Mouse (Mus musculus): ENCODE measurements around the gene Aebp1. TPM values are rescaled to one million over a fixed set of nuclear protein-coding genes. Genes with fewer than 3 reads are reported as not detected.

The Aebp1 gene
- polyA plus RNA-seq, 1 experiment from 2014 or later, result 21.9 TPM

DNA sequence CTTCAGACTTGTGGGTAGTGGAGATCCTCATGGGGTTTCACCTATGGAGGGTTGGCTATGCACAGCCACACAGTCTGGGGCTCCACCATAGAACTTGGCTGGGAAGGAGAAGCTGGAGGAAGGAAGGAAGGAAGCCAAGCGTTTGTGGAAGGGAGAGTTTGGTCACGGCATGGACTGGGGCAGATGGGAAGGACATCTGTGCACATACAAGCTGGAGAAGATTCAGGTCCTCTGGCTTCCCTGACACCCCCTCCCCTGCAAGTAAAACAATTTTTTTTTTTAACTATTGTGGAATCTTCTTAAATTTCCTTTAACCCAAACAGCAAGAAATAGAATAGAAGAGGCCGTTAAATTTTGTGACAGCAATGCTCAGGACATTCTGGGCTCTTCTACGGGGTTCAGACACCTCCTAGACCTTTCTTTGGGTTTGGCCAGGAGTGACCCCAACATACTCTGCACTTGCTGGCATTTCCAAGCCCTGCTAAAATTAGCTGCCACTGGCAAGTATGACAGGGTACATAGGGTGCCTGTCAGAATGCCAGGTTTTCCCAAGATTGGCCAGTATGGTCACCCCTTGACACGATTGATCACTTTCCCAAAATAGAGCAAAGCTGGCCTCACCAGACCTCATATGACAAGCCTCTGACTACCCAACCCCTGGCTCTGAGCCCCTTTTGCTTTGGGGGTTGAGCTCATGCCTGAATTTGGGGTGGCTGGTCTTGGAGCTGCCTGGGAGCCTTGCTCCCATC lies 53.9 kb downstream of the Aebp1 start:
- Histone ChIP-seq H3K36me3 (no peaks in the 10 kb centered on the region), H3K4me2 (no peak overlapping the region), H3K27ac (no peak overlapping the region), H3K9me3 (no peaks in the 10 kb centered on the region), H3K4me1 (replicated peaks) (peaks cover 6% of the 10 kb centered on the region; the same call in 1 of the 2 replicates), H3K27me3 (no peaks in the 10 kb centered on the region), H3K9ac (no peak overlapping the region), H3K4me3 (no peak overlapping the region)
- WGBS, result 89% methylated on average over 5 of the region's 5 CpGs
- ATAC-seq (ENCODE audit: low FRiP score), result no peak

DNA sequence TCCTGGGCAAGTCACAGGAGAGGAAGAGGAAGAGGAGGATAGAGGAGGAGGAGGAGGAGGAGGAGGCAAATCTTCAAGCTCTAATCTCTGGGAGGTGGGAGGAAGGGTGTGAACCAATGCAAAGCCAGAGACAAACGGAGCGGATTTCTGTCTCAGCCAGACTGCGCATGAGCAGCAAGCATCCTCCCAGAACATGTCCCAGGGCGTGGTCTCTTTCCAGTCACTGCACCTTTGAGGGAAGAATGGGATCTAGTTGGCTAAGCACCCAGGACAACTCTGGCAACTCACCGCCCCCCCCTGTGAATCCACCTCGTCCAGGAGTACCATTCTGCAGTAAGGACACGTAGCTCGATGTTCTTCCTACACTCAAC lies 54.4 kb downstream of the Aebp1 start:
- no peak overlapping the region for H3K27ac ChIP-seq
- no peaks in the 10 kb centered on the region for H3K9me3 ChIP-seq
- no peaks in the 10 kb centered on the region for H3K36me3 ChIP-seq
- H3K4me1 ChIP-seq (replicated peaks), result peaks cover 6% of the 10 kb centered on the region; the same call in 1 of the 2 replicates
- no peaks in the 10 kb centered on the region for H3K27me3 ChIP-seq
- H3K4me2 ChIP-seq, result no peak overlapping the region
- no peak overlapping the region for H3K4me3 ChIP-seq
- 81% methylated on average over 8 of the region's 8 CpGs for WGBS
- no peak overlapping the region for H3K9ac ChIP-seq
- no peak for ATAC-seq (ENCODE audit: low FRiP score)

DNA sequence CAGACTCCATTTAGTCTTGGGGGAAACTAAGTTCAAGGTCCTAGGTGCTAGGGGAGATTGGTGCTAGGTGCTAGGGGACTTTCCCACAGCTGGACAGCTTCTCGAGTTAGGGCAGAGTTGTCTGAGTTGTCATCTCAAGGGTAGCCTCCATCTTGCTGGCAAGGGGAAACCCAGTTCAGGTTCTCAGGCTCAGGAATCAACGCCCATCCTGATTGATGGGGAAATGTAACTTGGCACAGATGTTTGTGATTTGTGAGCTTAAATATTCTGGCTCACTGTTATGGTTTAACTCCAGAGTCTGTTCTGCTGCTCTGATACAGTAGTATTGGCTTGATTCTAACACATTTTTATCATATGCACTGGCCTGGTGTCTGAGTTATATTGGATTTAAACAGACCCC lies 56.4 kb downstream of the Aebp1 start:
- no peak overlapping the region for H3K27ac ChIP-seq
- no peak overlapping the region for H3K9ac ChIP-seq
- H3K9me3 ChIP-seq, result no peaks in the 10 kb centered on the region
- H3K4me2 ChIP-seq, result no peak overlapping the region
- H3K36me3 ChIP-seq, result no peaks in the 10 kb centered on the region
- peaks cover 6% of the 10 kb centered on the region; the same call in 1 of the 2 replicates for H3K4me1 ChIP-seq (replicated peaks)
- ATAC-seq (ENCODE audit: low FRiP score), result no peak
- WGBS, result 86% methylated on average over 2 of the region's 2 CpGs
- no peak overlapping the region for H3K4me3 ChIP-seq
- no peaks in the 10 kb centered on the region for H3K27me3 ChIP-seq

DNA sequence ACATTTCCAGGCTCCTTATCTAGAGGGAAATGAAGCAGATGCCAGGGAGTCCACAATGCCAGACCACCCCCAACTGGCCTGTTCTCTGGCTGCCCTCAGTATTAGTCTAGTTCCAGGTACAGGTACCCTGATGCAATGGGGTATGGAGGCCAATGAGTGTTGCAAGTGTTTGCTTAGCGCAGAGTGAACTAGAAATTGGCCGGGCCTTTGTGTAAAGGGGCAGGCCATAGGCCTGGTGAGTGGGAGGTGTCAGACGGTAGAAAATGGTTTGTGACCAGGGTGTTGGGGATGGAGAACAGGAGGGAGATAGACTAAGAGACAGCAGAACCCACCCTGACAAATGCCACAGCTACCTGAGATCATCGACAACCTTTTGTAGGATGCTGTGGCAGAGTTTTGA lies 57.9 kb downstream of the Aebp1 start:
- no peak for ATAC-seq (ENCODE audit: low FRiP score)
- 96% methylated on average over 4 of the region's 4 CpGs for WGBS
- H3K9ac ChIP-seq, result no peak overlapping the region

DNA sequence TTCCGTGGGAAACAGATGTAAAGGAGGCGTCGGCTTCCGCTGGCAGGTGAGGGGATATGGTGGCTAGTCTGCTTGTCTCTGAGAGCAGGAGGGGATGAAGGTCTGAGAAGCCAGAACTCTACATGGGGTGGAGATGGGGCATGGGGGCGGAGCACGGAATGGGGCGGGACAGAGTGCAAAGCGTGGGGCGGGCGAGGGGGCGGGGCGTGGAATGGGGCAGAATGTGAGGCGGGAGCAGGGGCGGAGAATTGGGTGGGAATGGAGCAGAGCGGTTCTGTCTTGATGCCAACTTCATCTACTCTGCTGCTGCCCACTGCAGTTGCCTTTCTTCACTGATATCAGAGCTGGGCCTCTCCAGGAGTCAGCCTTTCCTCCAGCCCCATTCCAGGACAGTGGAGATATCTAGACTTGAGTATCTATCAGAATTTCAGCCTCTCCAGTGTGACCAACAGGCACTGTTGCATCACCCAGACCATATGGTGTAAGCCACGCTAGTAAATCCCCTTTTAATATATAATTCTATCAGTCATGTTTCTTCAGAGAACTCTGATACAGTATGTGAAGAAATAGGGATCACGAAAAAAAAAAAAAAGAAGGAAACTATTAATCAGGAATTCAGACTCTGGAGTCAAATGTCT lies 58.7 kb downstream of the Aebp1 start:
- no peak overlapping the region for H3K4me2 ChIP-seq
- H3K27me3 ChIP-seq, result no peaks in the 10 kb centered on the region
- no peak for ATAC-seq (ENCODE audit: low FRiP score)
- H3K4me1 ChIP-seq (replicated peaks), result no peaks in the 10 kb centered on the region
- H3K36me3 ChIP-seq, result no peaks in the 10 kb centered on the region
- WGBS, result 41% methylated on average over 17 of the region's 17 CpGs
- H3K27ac ChIP-seq, result no peak overlapping the region
- H3K4me3 ChIP-seq, result no peak overlapping the region
- no peak overlapping the region for H3K9ac ChIP-seq
- H3K9me3 ChIP-seq, result no peaks in the 10 kb centered on the region

More for the DNA sequence above, 57.9 kb downstream of the Aebp1 start:
- no peaks in the 10 kb centered on the region for H3K9me3 ChIP-seq
- H3K27ac ChIP-seq, result no peak overlapping the region
- no peaks in the 10 kb centered on the region for H3K4me1 ChIP-seq (replicated peaks)
- no peak overlapping the region for H3K4me3 ChIP-seq
- H3K36me3 ChIP-seq, result no peaks in the 10 kb centered on the region
- no peak overlapping the region for H3K4me2 ChIP-seq
- no peaks in the 10 kb centered on the region for H3K27me3 ChIP-seq

Other genes with a start within 250 kb of the Aebp1 start
- 171 and 172 TPM in 2 replicates for gene Mrps24, start 146.3 kb upstream of the Aebp1 start, polyA plus RNA-seq (2015; fragmentation: Nextera tagmentation; extraction: Ambion mirVana)
- 29.0 and 30.1 TPM in 2 replicates for gene Urgcp, start 99.6 kb upstream of the Aebp1 start, polyA plus RNA-seq (2015; fragmentation: Nextera tagmentation; extraction: Ambion mirVana)
- gene Dbnl, start 73.5 kb upstream of the Aebp1 start, polyA plus RNA-seq (2015; fragmentation: Nextera tagmentation; extraction: Ambion mirVana), result 142 and 149 TPM in 2 replicates
- 3.4 and 4.3 TPM in 2 replicates for gene Pgam2, start 58.2 kb upstream of the Aebp1 start, polyA plus RNA-seq (2015; fragmentation: Nextera tagmentation; extraction: Ambion mirVana)
- 5.3 and 6.6 TPM in 2 replicates for gene Polm, start 23.9 kb upstream of the Aebp1 start, polyA plus RNA-seq (2015; fragmentation: Nextera tagmentation; extraction: Ambion mirVana)
- 54.3 and 57.0 TPM in 2 replicates for gene Pold2, start 16.3 kb downstream of the Aebp1 start, polyA plus RNA-seq (2015; fragmentation: Nextera tagmentation; extraction: Ambion mirVana)
- 1.9 and 2.7 TPM in 2 replicates for gene Myl7, start 36.8 kb downstream of the Aebp1 start, polyA plus RNA-seq (2015; fragmentation: Nextera tagmentation; extraction: Ambion mirVana)
- 4.2 and 6.1 TPM in 2 replicates for gene Gck, start 88.1 kb downstream of the Aebp1 start, polyA plus RNA-seq (2015; fragmentation: Nextera tagmentation; extraction: Ambion mirVana)
- gene Ykt6, start 93.7 kb downstream of the Aebp1 start, polyA plus RNA-seq (2015; fragmentation: Nextera tagmentation; extraction: Ambion mirVana), result 76.0 and 78.1 TPM in 2 replicates
- gene Camk2b, start 204.4 kb downstream of the Aebp1 start, polyA plus RNA-seq (2015; fragmentation: Nextera tagmentation; extraction: Ambion mirVana), result 63.1 and 65.8 TPM in 2 replicates

All from hindbrain, embryonic 13.5 days (tissue).